Mouse (Mus musculus) T-helper 2 cell (primary cell): ENCODE results near the gene Trp53i11.

Experiments used
- in situ Hi-C: fragments of 300-600 bp; cut with MboI, MseI; formaldehyde crosslinking; loops from one replicate; pipeline ENCODE4 v1.15.1; 2025; ENCODE audit warnings: high pct_unique_total_duplicates

Trp53i11 gene

GRCm38 (mm10) chr2:93187323-93187996 lies at the start of gene Trp53i11:
Trp53i11 (plus strand) TSS chr2:93187548.
- in situ Hi-C loops: loop anchor here (25.0 kb wide), 1 partner anchor 1175 kb away; the partner anchor contains the start of gene Creb3l1

GRCm38 (mm10) chr2:93139476-93139875 lies 47.9 kb upstream of the Trp53i11 start:
- in situ Hi-C loops: no loop called here

- in situ Hi-C loops: no loop called here
Measured at GRCm38 (mm10) chr2:93141329-93141728, 46.0 kb upstream of the Trp53i11 start.

GRCm38 (mm10) chr2:93142616-93143015 lies 44.7 kb upstream of the Trp53i11 start:
- in situ Hi-C loops: no loop called here

- in situ Hi-C loops: no loop called here
Measured at GRCm38 (mm10) chr2:93144126-93144525, 43.2 kb upstream of the Trp53i11 start.

GRCm38 (mm10) chr2:93150009-93150408 lies 37.3 kb upstream of the Trp53i11 start:
- in situ Hi-C loops: no loop called here

GRCm38 (mm10) chr2:93150673-93151450 lies 36.5 kb upstream of the Trp53i11 start:
- in situ Hi-C loops: no loop called here

- in situ Hi-C loops: no loop called here
Measured at GRCm38 (mm10) chr2:93152191-93152601, 35.2 kb upstream of the Trp53i11 start.

- in situ Hi-C loops: no loop called here
Measured at GRCm38 (mm10) chr2:93152883-93153491, 34.4 kb upstream of the Trp53i11 start.

GRCm38 (mm10) chr2:93153833-93154232 lies 33.5 kb upstream of the Trp53i11 start:
- in situ Hi-C loops: no loop called here

- in situ Hi-C loops: no loop called here
Measured at GRCm38 (mm10) chr2:93154486-93155032, 32.8 kb upstream of the Trp53i11 start.

- in situ Hi-C loops: no loop called here
Measured at GRCm38 (mm10) chr2:93160467-93161035, 26.8 kb upstream of the Trp53i11 start.

- in situ Hi-C loops: no loop called here
Measured at GRCm38 (mm10) chr2:93161914-93162664, 25.3 kb upstream of the Trp53i11 start.

- in situ Hi-C loops: no loop called here
Measured at GRCm38 (mm10) chr2:93162791-93163190, 24.6 kb upstream of the Trp53i11 start.

GRCm38 (mm10) chr2:93163317-93163716 lies 24.0 kb upstream of the Trp53i11 start:
- in situ Hi-C loops: no loop called here

GRCm38 (mm10) chr2:93163750-93164335 lies 23.5 kb upstream of the Trp53i11 start:
- in situ Hi-C loops: no loop called here

- in situ Hi-C loops: no loop called here
Measured at GRCm38 (mm10) chr2:93166295-93166694, 21.1 kb upstream of the Trp53i11 start.

GRCm38 (mm10) chr2:93166734-93167406 lies 20.5 kb upstream of the Trp53i11 start:
- in situ Hi-C loops: no loop called here

- in situ Hi-C loops: no loop called here
Measured at GRCm38 (mm10) chr2:93170156-93170844, 17.0 kb upstream of the Trp53i11 start.

GRCm38 (mm10) chr2:93170845-93171200 lies 16.5 kb upstream of the Trp53i11 start:
- in situ Hi-C loops: no loop called here
